Mouse (Mus musculus) embryonic facial prominence, embryonic 12.5 days (tissue): ENCODE results near the gene Gm9495. TPM values are rescaled to one million over a fixed set of nuclear protein-coding genes. Genes with fewer than 3 reads are reported as not detected.

Source experiments
- polyA plus RNA-seq: library from polyadenylated mRNA; unstranded; fragments of >200 nt; fragmentation: Nextera tagmentation; extraction: Ambion mirVana; gene quantifications from 2 replicates; pipeline ENCODE4 v1.2.1, GENCODE M21; 2016

Gm9495 gene
- polyA plus RNA-seq, 1 experiment from 2014 or later: not detected

Other genes starting within 250 kb of the Gm9495 start
- 15.5 and 17.3 TPM in 2 replicates for gene Zfp930, start 244.5 kb downstream of the Gm9495 start, polyA plus RNA-seq
- gene D130040H23Rik, start 182.5 kb downstream of the Gm9495 start, polyA plus RNA-seq: 7.7 and 8.2 TPM in 2 replicates
- not detected in 2 replicates for gene Gm7697, start 69.4 kb upstream of the Gm9495 start, polyA plus RNA-seq
- 29.5 and 34.5 TPM in 2 replicates for gene Zfp868, start 172.0 kb upstream of the Gm9495 start, polyA plus RNA-seq
- gene Zfp964, start 200.9 kb upstream of the Gm9495 start, polyA plus RNA-seq: 2.5 and 2.9 TPM in 2 replicates